Mouse (Mus musculus) thymus, adult 2 months (tissue): ENCODE measurements at regions not wholly inside any gene's neighbourhood (a gene's known extent, or its start where the extent isn't known, plus 50 kb on each side); places are given as distances from the start of the nearest gene placed in this dataset.

ENCODE experiments used
- CTCF ChIP-seq: fragments of 200-500 bp; IDR thresholded peaks from 2 replicates; pipeline ENCODE4 v1.5.1; 2012; ENCODE audit warnings: mild to moderate bottlenecking, control low read depth, low read length, moderate library complexity, borderline replicate concordance; ENCODE audit not compliant: control insufficient read depth, poor library complexity, insufficient read depth; ENCODE audit errors: extremely low read depth
- POLR2A ChIP-seq: fragments of 200-500 bp; IDR thresholded peaks from 2 replicates; pipeline ENCODE4 v1.6.1; 2012; ENCODE audit warnings: mild to moderate bottlenecking, low read length, control low read depth, moderate library complexity; ENCODE audit not compliant: control insufficient read depth, poor library complexity, insufficient read depth; ENCODE audit errors: extremely low read depth

GRCm38 (mm10) chr10:99418497-99418896 lies 155.5 kb downstream of the Dusp6 start:
- TF ChIP-seq CTCF (no peak), POLR2A (no peak)
